Mouse (Mus musculus): ENCODE data around the gene Nfix. TPM values are rescaled to one million over a fixed set of nuclear protein-coding genes. Genes with fewer than 3 reads are reported as not detected.

The Nfix gene
- polyA plus RNA-seq, 1 experiment from 2014 or later, result 3.7 TPM

- H3K4me1 ChIP-seq (ENCODE audit: control insufficient read depth, insufficient read depth, low read length), result peaks cover 13% of the 10 kb centered on the region
- DNase-seq (ENCODE audit: low spot score) (no peak), ATAC-seq (ENCODE audit: insufficient read depth, low FRiP score, low TSS enrichment) (no peak)
- H3K36me3 ChIP-seq (ENCODE audit: control insufficient read depth, insufficient read depth, low read length), result no peaks in the 10 kb centered on the region
- H3K27me3 ChIP-seq (ENCODE audit: control insufficient read depth, insufficient read depth, low read length), result no peaks in the 10 kb centered on the region
- H3K9ac ChIP-seq (ENCODE audit: low read length), result 0 out of 2 replicates have a peak overlapping the region, but pooled peaks have one; percentile 1
- no peak overlapping the region for H3K4me3 ChIP-seq (ENCODE audit: low read depth, low read length)
- 42% methylated on average over 3 of the region's 3 CpGs for WGBS
- peak overlapping the region; percentile 51 for H3K27ac ChIP-seq (ENCODE audit: low read depth, low read length)
- H3K9me3 ChIP-seq (ENCODE audit: control insufficient read depth, low read length), result no peaks in the 10 kb centered on the region
- no peak overlapping the region for H3K4me2 ChIP-seq (ENCODE audit: low read depth)
Observed at GRCm38 (mm10) chr8:84650213-84650612, 149.9 kb downstream of the Nfix start.

Other genes starting within 250 kb of the Nfix start
- 71.6 and 79.4 TPM in 2 replicates for gene Ier2, start 137.5 kb downstream of the Nfix start, polyA plus RNA-seq (2014; fragmentation: Nextera tagmentation; extraction: Ambion mirVana)
- gene Trmt1, start 114.0 kb downstream of the Nfix start, polyA plus RNA-seq (2014; fragmentation: Nextera tagmentation; extraction: Ambion mirVana), result 60.4 and 60.6 TPM in 2 replicates
- gene Nacc1, start 112.5 kb downstream of the Nfix start, polyA plus RNA-seq (2014; fragmentation: Nextera tagmentation; extraction: Ambion mirVana), result 26.2 and 27.0 TPM in 2 replicates
- gene Lyl1, start 98.9 kb downstream of the Nfix start, polyA plus RNA-seq (2014; fragmentation: Nextera tagmentation; extraction: Ambion mirVana), result 4.6 and 5.3 TPM in 2 replicates
- gene G430095P16Rik, start 77.3 kb downstream of the Nfix start, polyA plus RNA-seq (2014; fragmentation: Nextera tagmentation; extraction: Ambion mirVana), result 0.84 and 1.8 TPM in 2 replicates
- gene Dand5, start 22.5 kb upstream of the Nfix start, polyA plus RNA-seq (2014; fragmentation: Nextera tagmentation; extraction: Ambion mirVana), result 4.7 and 7.3 TPM in 2 replicates
- 38.6 and 38.7 TPM in 2 replicates for gene Gadd45gip1, start 31.2 kb upstream of the Nfix start, polyA plus RNA-seq (2014; fragmentation: Nextera tagmentation; extraction: Ambion mirVana)
- 101 TPM in 2 replicates for gene Rad23a, start 40.3 kb upstream of the Nfix start, polyA plus RNA-seq (2014; fragmentation: Nextera tagmentation; extraction: Ambion mirVana)
- gene Calr, start 46.6 kb upstream of the Nfix start, polyA plus RNA-seq (2014; fragmentation: Nextera tagmentation; extraction: Ambion mirVana), result 870 and 925 TPM in 2 replicates
- gene Farsa, start 56.6 kb upstream of the Nfix start, polyA plus RNA-seq (2014; fragmentation: Nextera tagmentation; extraction: Ambion mirVana), result 95.7 and 104 TPM in 2 replicates
- 50.5 and 56.9 TPM in 2 replicates for gene Syce2, start 71.8 kb upstream of the Nfix start, polyA plus RNA-seq (2014; fragmentation: Nextera tagmentation; extraction: Ambion mirVana)
- 31.5 and 33.7 TPM in 2 replicates for gene Gcdh, start 93.6 kb upstream of the Nfix start, polyA plus RNA-seq (2014; fragmentation: Nextera tagmentation; extraction: Ambion mirVana)
- 11.8 and 12.9 TPM in 2 replicates for gene Klf1, start 101.6 kb upstream of the Nfix start, polyA plus RNA-seq (2014; fragmentation: Nextera tagmentation; extraction: Ambion mirVana)
- gene Dnase2a, start 108.2 kb upstream of the Nfix start, polyA plus RNA-seq (2014; fragmentation: Nextera tagmentation; extraction: Ambion mirVana), result 4.0 and 4.9 TPM in 2 replicates
- 13.8 and 14.6 TPM in 2 replicates for gene Mast1, start 137.0 kb upstream of the Nfix start, polyA plus RNA-seq (2014; fragmentation: Nextera tagmentation; extraction: Ambion mirVana)
- gene Rtbdn, start 146.6 kb upstream of the Nfix start, polyA plus RNA-seq (2014; fragmentation: Nextera tagmentation; extraction: Ambion mirVana), result 0.25 TPM in 1 of 2 replicates, not detected in the other
- not detected in 2 replicates for gene Gm49661, start 169.1 kb upstream of the Nfix start, polyA plus RNA-seq (2014; fragmentation: Nextera tagmentation; extraction: Ambion mirVana)
- gene Prdx2, start 169.2 kb upstream of the Nfix start, polyA plus RNA-seq (2014; fragmentation: Nextera tagmentation; extraction: Ambion mirVana), result 1,335 and 1,358 TPM in 2 replicates
- gene Rnaseh2a, start 169.4 kb upstream of the Nfix start, polyA plus RNA-seq (2014; fragmentation: Nextera tagmentation; extraction: Ambion mirVana), result 92.9 and 116 TPM in 2 replicates
- gene Junb, start 178.4 kb upstream of the Nfix start, polyA plus RNA-seq (2014; fragmentation: Nextera tagmentation; extraction: Ambion mirVana), result 6.2 and 6.9 TPM in 2 replicates
- 10.5 and 12.9 TPM in 2 replicates for gene Hook2, start 190.3 kb upstream of the Nfix start, polyA plus RNA-seq (2014; fragmentation: Nextera tagmentation; extraction: Ambion mirVana)
- gene Best2, start 214.2 kb upstream of the Nfix start, polyA plus RNA-seq (2014; fragmentation: Nextera tagmentation; extraction: Ambion mirVana), result not detected in 2 replicates
- gene Asna1, start 224.9 kb upstream of the Nfix start, polyA plus RNA-seq (2014; fragmentation: Nextera tagmentation; extraction: Ambion mirVana), result 129 and 130 TPM in 2 replicates
- 158 and 170 TPM in 2 replicates for gene Trir, start 226.5 kb upstream of the Nfix start, polyA plus RNA-seq (2014; fragmentation: Nextera tagmentation; extraction: Ambion mirVana)
- 16.3 and 19.7 TPM in 2 replicates for gene Tnpo2, start 236.6 kb upstream of the Nfix start, polyA plus RNA-seq (2014; fragmentation: Nextera tagmentation; extraction: Ambion mirVana)

Measured in neural tube, embryonic 11.5 days (tissue).